Mouse (Mus musculus): ENCODE measurements around the gene Il2rb. TPM values are rescaled to one million over a fixed set of nuclear protein-coding genes. Genes with fewer than 3 reads are reported as not detected.

The Il2rb gene
- polyA plus RNA-seq, 1 experiment from 2014 or later: 0.42 TPM

- no peak overlapping the region for H3K27ac ChIP-seq (replicated peaks; ENCODE audit: low read depth, low read length)
- no peaks in the 10 kb centered on the region for H3K9me3 ChIP-seq (ENCODE audit: control insufficient read depth, low read length)
- 88% methylated on average over 6 of the region's 6 CpGs for WGBS
- H3K4me1 ChIP-seq (ENCODE audit: control insufficient read depth, insufficient read depth, low read length): no peaks in the 10 kb centered on the region
- H3K4me3 ChIP-seq (ENCODE audit: low read depth, low read length): no peak overlapping the region
- DNase-seq (ENCODE audit: low spot score) (no peak), ATAC-seq (ENCODE audit: low read depth) (no peak)
- H3K36me3 ChIP-seq (ENCODE audit: control insufficient read depth, insufficient read depth, low read length): no peaks in the 10 kb centered on the region
- no peak overlapping the region for H3K4me2 ChIP-seq (ENCODE audit: low read depth, low read length)
- H3K9ac ChIP-seq (ENCODE audit: low read depth, low read length): no peak overlapping the region
- no peaks in the 10 kb centered on the region for H3K27me3 ChIP-seq (replicated peaks; ENCODE audit: control insufficient read depth, insufficient read depth, low read length)
Observed at GRCm38 (mm10) chr15:78473442-78473841, 21.6 kb downstream of the Il2rb start.

GRCm38 (mm10) chr15:78471902-78472301 is 23.2 kb downstream of the Il2rb start:
- H3K9me3 ChIP-seq (ENCODE audit: control insufficient read depth, low read length): no peaks in the 10 kb centered on the region
- H3K27me3 ChIP-seq (replicated peaks; ENCODE audit: control insufficient read depth, insufficient read depth, low read length): no peaks in the 10 kb centered on the region
- no peak for ATAC-seq (ENCODE audit: low read depth)
- DNase-seq (ENCODE audit: low spot score): no peak
- 39% methylated on average over 7 of the region's 7 CpGs for WGBS
- no peak overlapping the region for H3K9ac ChIP-seq (ENCODE audit: low read depth, low read length)
- no peak overlapping the region for H3K27ac ChIP-seq (replicated peaks; ENCODE audit: low read depth, low read length)
- no peaks in the 10 kb centered on the region for H3K36me3 ChIP-seq (ENCODE audit: control insufficient read depth, insufficient read depth, low read length)
- H3K4me2 ChIP-seq (ENCODE audit: low read depth, low read length): no peak overlapping the region
- H3K4me1 ChIP-seq (ENCODE audit: control insufficient read depth, insufficient read depth, low read length): no peaks in the 10 kb centered on the region
- no peak overlapping the region for H3K4me3 ChIP-seq (ENCODE audit: low read depth, low read length)

GRCm38 (mm10) chr15:78470495-78471276 is 24.4 kb downstream of the Il2rb start:
- H3K9me3 ChIP-seq (ENCODE audit: control insufficient read depth, low read length): no peaks in the 10 kb centered on the region
- DNase-seq (ENCODE audit: low spot score): no peak
- 78% methylated on average over 4 of the region's 4 CpGs for WGBS
- no peak for ATAC-seq (ENCODE audit: low read depth)
- H3K9ac ChIP-seq (ENCODE audit: low read depth, low read length): no peak overlapping the region
- H3K27me3 ChIP-seq (replicated peaks; ENCODE audit: control insufficient read depth, insufficient read depth, low read length): no peaks in the 10 kb centered on the region
- H3K4me1 ChIP-seq (ENCODE audit: control insufficient read depth, insufficient read depth, low read length): no peaks in the 10 kb centered on the region
- no peak overlapping the region for H3K27ac ChIP-seq (replicated peaks; ENCODE audit: low read depth, low read length)
- H3K36me3 ChIP-seq (ENCODE audit: control insufficient read depth, insufficient read depth, low read length): no peaks in the 10 kb centered on the region
- H3K4me2 ChIP-seq (ENCODE audit: low read depth, low read length): no peak overlapping the region
- H3K4me3 ChIP-seq (ENCODE audit: low read depth, low read length): no peak overlapping the region

GRCm38 (mm10) chr15:78468379-78468937 is 26.6 kb downstream of the Il2rb start, which contains the start of gene Tmprss6:
Gene Tmprss6, minus strand, starts transcription at chr15:78468634.
- H3K9me3 ChIP-seq (ENCODE audit: control insufficient read depth, low read length): no peaks in the 10 kb centered on the region
- DNase-seq (ENCODE audit: low spot score) (peak; percentile 52), ATAC-seq (ENCODE audit: low read depth) (peak; percentile 70; the same call in 1 of the 2 replicates)
- H3K27me3 ChIP-seq (replicated peaks; ENCODE audit: control insufficient read depth, insufficient read depth, low read length): no peaks in the 10 kb centered on the region
- no peaks in the 10 kb centered on the region for H3K4me1 ChIP-seq (ENCODE audit: control insufficient read depth, insufficient read depth, low read length)
- H3K9ac ChIP-seq (ENCODE audit: low read depth, low read length): no peak within 1 kb of the TSS
- no peak within 1 kb of the TSS for H3K4me3 ChIP-seq (ENCODE audit: low read depth, low read length)
- H3K27ac ChIP-seq (replicated peaks; ENCODE audit: low read depth, low read length): no peak within 1 kb of the TSS
- no peaks in the 10 kb centered on the region for H3K36me3 ChIP-seq (ENCODE audit: control insufficient read depth, insufficient read depth, low read length)
- no peak within 1 kb of the TSS for H3K4me2 ChIP-seq (ENCODE audit: low read depth, low read length)
- 80% methylated on average over 7 of the region's 7 CpGs for WGBS

GRCm38 (mm10) chr15:78467570-78467969 is 27.5 kb downstream of the Il2rb start:
- Histone ChIP-seq H3K4me1 (ENCODE audit: control insufficient read depth, insufficient read depth, low read length) (no peaks in the 10 kb centered on the region), H3K27ac (replicated peaks; ENCODE audit: low read depth, low read length) (no peak overlapping the region), H3K9ac (ENCODE audit: low read depth, low read length) (no peak overlapping the region), H3K9me3 (ENCODE audit: control insufficient read depth, low read length) (no peaks in the 10 kb centered on the region), H3K27me3 (replicated peaks; ENCODE audit: control insufficient read depth, insufficient read depth, low read length) (no peaks in the 10 kb centered on the region), H3K4me2 (ENCODE audit: low read depth, low read length) (no peak overlapping the region), H3K4me3 (ENCODE audit: low read depth, low read length) (no peak overlapping the region), H3K36me3 (ENCODE audit: control insufficient read depth, insufficient read depth, low read length) (no peaks in the 10 kb centered on the region)
- no peak for ATAC-seq (ENCODE audit: low read depth)
- 91% methylated on average over 7 of the region's 7 CpGs for WGBS
- no peak for DNase-seq (ENCODE audit: low spot score)

- H3K4me3 ChIP-seq (ENCODE audit: low read depth, low read length): no peak overlapping the region
- H3K27me3 ChIP-seq (replicated peaks; ENCODE audit: control insufficient read depth, insufficient read depth, low read length): no peaks in the 10 kb centered on the region
- no peaks in the 10 kb centered on the region for H3K4me1 ChIP-seq (ENCODE audit: control insufficient read depth, insufficient read depth, low read length)
- no peaks in the 10 kb centered on the region for H3K36me3 ChIP-seq (ENCODE audit: control insufficient read depth, insufficient read depth, low read length)
- WGBS: 39% methylated on average over 6 of the region's 6 CpGs
- no peak overlapping the region for H3K27ac ChIP-seq (replicated peaks; ENCODE audit: low read depth, low read length)
- no peak for ATAC-seq (ENCODE audit: low read depth)
- DNase-seq (ENCODE audit: low spot score): no peak
- H3K4me2 ChIP-seq (ENCODE audit: low read depth, low read length): no peak overlapping the region
- H3K9ac ChIP-seq (ENCODE audit: low read depth, low read length): no peak overlapping the region
- no peaks in the 10 kb centered on the region for H3K9me3 ChIP-seq (ENCODE audit: control insufficient read depth, low read length)
Observed at GRCm38 (mm10) chr15:78466809-78467208, 28.3 kb downstream of the Il2rb start.

- DNase-seq (ENCODE audit: low spot score): no peak
- H3K4me1 ChIP-seq (ENCODE audit: control insufficient read depth, insufficient read depth, low read length): no peaks in the 10 kb centered on the region
- H3K4me3 ChIP-seq (ENCODE audit: low read depth, low read length): no peak overlapping the region
- no peaks in the 10 kb centered on the region for H3K36me3 ChIP-seq (ENCODE audit: control insufficient read depth, insufficient read depth, low read length)
- H3K9me3 ChIP-seq (ENCODE audit: control insufficient read depth, low read length): no peaks in the 10 kb centered on the region
- no peak for ATAC-seq (ENCODE audit: low read depth)
- no peak overlapping the region for H3K4me2 ChIP-seq (ENCODE audit: low read depth, low read length)
- 82% methylated on average over 2 of the region's 2 CpGs for WGBS
- H3K27me3 ChIP-seq (replicated peaks; ENCODE audit: control insufficient read depth, insufficient read depth, low read length): no peaks in the 10 kb centered on the region
- no peak overlapping the region for H3K9ac ChIP-seq (ENCODE audit: low read depth, low read length)
- H3K27ac ChIP-seq (replicated peaks; ENCODE audit: low read depth, low read length): no peak overlapping the region
Observed at GRCm38 (mm10) chr15:78462981-78463380, 32.1 kb downstream of the Il2rb start.

GRCm38 (mm10) chr15:78457193-78457592 is 37.9 kb downstream of the Il2rb start:
- H3K27me3 ChIP-seq (replicated peaks; ENCODE audit: control insufficient read depth, insufficient read depth, low read length): no peaks in the 10 kb centered on the region; the same call in 1 of the 2 replicates
- H3K4me1 ChIP-seq (ENCODE audit: control insufficient read depth, insufficient read depth, low read length): no peaks in the 10 kb centered on the region
- WGBS: 73% methylated on average over 10 of the region's 10 CpGs
- DNase-seq (ENCODE audit: low spot score) (no peak), ATAC-seq (ENCODE audit: low read depth) (no peak)
- H3K9me3 ChIP-seq (ENCODE audit: control insufficient read depth, low read length): no peaks in the 10 kb centered on the region
- no peak overlapping the region for H3K9ac ChIP-seq (ENCODE audit: low read depth, low read length)
- no peak overlapping the region for H3K4me2 ChIP-seq (ENCODE audit: low read depth, low read length)
- no peaks in the 10 kb centered on the region for H3K36me3 ChIP-seq (ENCODE audit: control insufficient read depth, insufficient read depth, low read length)
- no peak overlapping the region for H3K4me3 ChIP-seq (ENCODE audit: low read depth, low read length)
- no peak overlapping the region for H3K27ac ChIP-seq (replicated peaks; ENCODE audit: low read depth, low read length)

- Histone ChIP-seq H3K4me2 (ENCODE audit: low read depth, low read length) (no peak overlapping the region), H3K36me3 (ENCODE audit: control insufficient read depth, insufficient read depth, low read length) (no peaks in the 10 kb centered on the region), H3K9ac (ENCODE audit: low read depth, low read length) (no peak overlapping the region), H3K27me3 (replicated peaks; ENCODE audit: control insufficient read depth, insufficient read depth, low read length) (no peaks in the 10 kb centered on the region; the same call in 1 of the 2 replicates), H3K4me1 (ENCODE audit: control insufficient read depth, insufficient read depth, low read length) (no peaks in the 10 kb centered on the region), H3K9me3 (ENCODE audit: control insufficient read depth, low read length) (no peaks in the 10 kb centered on the region), H3K27ac (replicated peaks; ENCODE audit: low read depth, low read length) (no peak overlapping the region), H3K4me3 (ENCODE audit: low read depth, low read length) (no peak overlapping the region)
- DNase-seq (ENCODE audit: low spot score) (peak; percentile 65), ATAC-seq (ENCODE audit: low read depth) (0 out of 2 replicates have a peak, but pooled peaks have one; percentile 35)
- WGBS: 37% methylated on average over 7 of the region's 7 CpGs
Observed at GRCm38 (mm10) chr15:78456051-78456450, 39.0 kb downstream of the Il2rb start.
